Mouse (Mus musculus) liver (tissue): ENCODE measurements around the gene Fam186a.
"Not testable (repeated sequence)": the region's sequence is repeated elsewhere in the genome, so short reads cannot be mapped to it uniquely, and the experiment has no call there.

Experiments used
- DNase-seq: peaks from one replicate; pipeline ENCODE4 v3.0.0-alpha.2; 2020; ENCODE audit warnings: mixed read lengths

Gene Fam186a

DNA sequence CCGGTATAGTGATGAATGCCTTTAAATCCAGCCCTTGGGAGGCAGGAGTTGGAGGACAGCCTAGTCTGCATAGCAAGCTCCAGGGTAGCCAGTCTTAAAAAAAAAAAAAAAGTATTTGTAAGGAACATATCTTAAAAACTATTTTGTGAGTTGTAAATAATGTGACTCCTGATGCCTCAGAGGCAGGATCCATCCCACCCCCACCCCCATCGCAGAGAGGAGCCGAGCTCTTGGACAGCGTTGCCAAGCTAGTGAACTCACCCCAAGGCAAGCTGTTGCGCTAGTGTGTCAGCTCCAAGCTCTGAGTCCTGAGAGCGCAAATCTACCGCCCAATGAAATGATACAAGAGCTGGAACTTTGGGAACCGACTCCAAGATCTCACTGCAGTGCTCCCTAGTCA is 35.6 kb downstream of the Fam186a start:
- no peak for DNase-seq

DNA sequence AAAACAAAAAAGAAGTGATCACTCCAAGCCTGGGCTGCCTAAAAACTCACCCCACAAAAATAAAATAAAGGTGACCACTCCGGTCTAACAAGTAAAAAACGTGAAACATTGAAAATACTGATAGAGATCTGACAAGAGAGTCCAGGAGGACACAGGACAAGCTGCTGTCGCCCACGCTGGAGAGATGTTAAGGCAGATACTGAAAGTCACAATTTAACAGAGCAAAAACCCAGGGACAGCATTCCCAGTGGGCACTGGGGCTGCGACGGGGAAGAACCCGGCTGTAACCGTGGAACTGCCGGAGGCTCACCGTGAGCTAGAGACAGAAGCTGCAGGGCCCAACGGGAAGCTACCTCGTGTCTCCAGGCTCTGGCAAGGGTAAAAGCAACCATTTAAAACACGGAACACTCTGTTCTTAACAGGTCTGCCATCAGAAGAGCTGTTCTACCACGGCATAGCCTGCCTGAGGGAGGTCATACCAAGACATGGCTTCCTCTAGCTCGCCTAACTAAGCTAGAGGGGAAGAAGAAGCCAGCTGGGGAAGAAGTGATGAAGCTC is 47.2 kb downstream of the Fam186a start:
- DNase-seq: no peak

DNA sequence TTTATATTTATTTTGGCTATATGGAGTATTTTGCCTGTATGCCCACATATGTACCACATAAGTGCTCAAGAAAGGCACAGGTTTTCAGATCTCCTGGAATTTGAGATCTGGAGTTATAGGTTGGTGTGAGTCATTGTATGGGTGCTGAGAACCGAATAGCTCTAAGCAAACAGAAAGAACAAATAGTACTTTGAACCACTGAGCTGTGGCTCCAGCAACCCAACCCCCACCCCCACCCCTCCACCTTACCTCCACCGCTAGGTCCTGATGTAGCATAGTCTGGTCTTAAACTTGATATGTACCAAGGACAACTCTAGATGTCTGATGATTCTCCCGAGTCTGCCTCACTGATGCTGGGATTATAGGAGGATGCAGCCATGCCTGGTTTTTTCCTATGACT is 49.6 kb downstream of the Fam186a start:
- DNase-seq: peak; percentile 36

DNA sequence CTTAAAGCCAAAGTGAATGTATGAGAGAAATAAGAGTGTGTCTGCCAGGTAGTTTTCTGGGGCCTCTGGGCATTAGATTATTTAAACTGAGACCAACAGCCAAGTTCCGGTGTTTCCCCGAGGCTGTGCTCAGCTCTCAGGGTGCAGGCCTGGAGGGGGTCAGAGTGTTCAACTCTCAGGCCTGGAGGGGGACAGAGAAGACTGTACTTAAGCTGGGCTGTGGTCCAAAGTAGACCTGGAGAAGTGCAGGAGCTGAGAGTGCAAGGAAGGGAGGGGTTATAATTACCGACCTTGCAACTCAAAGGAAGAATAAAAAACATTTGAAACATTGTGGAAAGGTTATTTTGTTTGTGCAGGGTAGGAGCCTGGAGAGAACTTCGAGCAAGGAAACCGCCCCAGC is 52.2 kb downstream of the Fam186a start:
- DNase-seq: no peak

DNA sequence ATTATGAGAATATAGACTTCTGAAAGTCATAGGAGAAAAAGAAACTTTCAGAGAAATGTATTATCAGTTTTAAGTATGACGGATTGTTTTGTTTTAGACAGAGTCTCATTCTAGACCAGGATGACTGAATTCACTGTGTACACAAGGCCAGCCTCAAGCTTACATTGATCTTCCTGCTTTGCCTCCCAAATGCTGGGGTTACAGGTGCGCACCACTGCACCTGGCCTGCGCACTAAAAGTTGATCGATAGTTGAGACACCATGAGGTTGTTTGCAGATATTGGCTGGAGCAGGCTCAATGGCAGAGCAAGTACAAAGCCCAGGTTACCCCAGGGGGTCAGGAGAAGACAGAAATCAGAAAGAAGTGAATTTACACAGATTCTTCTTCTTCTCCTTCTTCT is 55.1 kb downstream of the Fam186a start:
- no peak for DNase-seq

DNA sequence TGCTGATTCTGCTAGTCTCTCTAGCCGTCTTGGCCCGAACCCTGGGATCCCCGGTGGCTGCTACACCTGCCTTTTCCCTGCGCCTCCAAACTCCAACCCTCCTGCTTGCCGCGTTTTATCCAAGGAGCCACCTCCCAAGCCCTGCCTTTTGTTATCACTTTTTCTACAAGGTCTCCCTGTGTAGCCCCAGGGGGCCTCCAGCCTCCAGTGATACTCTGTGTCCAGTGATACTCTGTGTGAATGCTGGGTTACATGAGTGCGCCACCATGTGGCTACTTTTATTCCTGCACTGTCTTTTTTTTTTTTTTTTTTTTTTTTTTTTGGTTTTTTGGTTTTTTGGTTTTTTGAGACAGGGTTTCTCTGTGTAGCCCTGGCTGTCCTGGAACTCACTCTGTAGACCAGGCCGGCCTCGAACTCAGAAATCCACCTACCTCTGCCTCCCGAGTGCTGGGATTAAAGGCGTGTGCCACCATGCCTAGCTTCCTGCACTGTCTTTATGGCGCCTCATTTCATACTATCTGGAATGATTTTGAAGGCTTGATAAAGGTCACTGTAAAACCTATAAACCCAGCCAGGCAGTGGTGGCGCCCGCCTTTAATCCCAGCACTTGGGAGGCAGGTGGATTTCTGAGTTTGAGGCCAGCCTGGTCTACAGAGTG is 57.4 kb downstream of the Fam186a start:
- not testable (repeated sequence) for DNase-seq

DNA sequence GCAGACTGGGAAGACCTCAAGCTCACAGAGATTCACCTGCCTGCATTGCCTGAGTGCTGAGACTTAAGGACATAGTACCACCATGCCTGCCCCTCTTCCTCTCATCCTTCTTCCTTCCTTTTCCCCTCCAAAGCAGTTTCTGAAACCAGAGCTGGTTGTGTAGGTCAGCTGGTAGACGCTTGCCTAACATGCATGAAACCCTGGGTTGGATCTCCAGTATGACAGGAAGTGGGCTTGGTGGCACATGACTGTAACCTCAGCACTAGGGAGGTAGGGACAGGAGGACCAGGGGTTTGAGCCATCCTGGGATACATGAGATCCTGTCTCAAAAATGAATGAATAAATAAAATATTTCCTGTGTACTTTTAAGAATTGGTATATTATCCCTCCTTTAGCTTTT is 59.3 kb downstream of the Fam186a start:
- no peak for DNase-seq

- DNase-seq: no peak
These were observed 59.8 kb downstream of the Fam186a start for GRCm38 (mm10) chr15:99907041-99907440.

DNA sequence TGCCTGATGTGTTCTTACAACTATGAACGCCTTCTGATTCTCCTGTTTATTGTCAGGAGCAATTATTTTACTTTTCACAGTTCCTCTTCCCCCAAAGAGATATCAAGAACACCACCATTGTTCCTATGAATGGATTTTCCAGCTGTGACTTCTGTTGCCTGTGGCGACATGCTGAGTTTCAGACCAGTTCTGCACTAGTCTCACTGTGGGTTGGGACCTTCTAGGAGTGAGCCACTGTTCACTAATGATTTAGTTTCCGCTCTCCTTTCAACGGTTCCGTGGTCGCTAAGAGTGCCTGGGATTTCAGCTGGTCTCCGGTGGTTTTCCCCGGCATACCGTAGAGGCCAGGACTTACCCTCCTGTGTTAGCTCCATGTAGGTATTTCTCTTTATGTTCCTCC is 62.0 kb downstream of the Fam186a start:
- DNase-seq: no peak

DNA sequence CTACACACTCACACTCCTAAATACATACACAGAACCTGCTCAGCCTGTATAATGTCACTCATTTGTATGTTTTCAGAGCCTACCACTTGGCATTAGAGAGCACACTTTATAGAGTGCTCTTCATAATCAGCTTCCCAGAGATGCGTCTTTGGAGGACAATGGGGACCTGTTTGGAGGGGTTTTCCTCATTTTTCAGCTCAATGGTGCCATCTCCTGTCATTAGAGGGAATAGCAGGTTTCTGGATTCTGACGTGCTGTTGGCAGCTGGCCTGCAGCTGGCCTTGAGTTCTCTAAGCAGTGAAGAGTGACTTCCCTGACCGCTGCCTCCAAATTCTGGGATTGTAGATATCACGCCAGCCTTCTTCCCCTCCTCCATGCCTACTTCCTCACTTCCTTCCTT is 62.5 kb downstream of the Fam186a start:
- DNase-seq: peak; percentile 44

DNA sequence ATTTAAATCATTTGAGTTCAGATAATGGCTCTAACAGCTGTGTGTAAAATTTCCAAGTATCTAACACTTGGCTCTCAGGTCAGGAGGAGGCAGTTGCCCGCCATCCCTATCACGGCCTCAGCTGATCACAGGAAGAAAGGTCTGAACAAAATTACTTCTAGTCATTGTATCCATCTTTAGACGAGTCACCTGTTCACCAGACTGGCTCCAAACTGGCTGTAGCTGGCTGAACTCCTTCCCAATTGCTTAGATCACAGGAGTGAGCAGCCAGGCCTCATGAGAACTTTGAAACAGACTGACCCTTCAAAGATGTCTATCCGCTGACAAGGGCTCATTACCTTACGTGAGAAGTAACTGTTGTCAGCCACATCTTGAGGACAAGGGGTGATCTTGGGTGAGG is 63.6 kb downstream of the Fam186a start:
- DNase-seq: no peak

- DNase-seq: no peak
These were observed 64.1 kb downstream of the Fam186a start for GRCm38 (mm10) chr15:99902786-99903185.

DNA sequence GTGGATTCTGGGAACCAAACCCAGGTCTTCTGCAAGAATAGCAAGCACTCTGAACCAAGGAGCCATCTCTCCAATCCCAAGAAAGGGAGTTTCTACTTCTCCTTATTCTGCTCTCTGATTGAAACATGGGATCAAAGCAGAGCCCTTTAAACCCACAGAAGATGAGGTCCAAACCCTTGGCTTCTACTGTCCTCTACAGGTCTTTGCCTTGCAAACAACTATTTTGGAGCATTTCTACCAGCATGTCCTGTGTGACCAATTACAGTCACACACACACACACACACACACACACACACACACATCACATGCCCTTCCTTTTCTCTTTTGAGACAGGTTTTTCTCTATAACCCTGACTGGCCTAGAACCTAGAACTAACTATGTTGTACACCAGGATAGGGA is 70.2 kb downstream of the Fam186a start:
- no peak for DNase-seq

DNA sequence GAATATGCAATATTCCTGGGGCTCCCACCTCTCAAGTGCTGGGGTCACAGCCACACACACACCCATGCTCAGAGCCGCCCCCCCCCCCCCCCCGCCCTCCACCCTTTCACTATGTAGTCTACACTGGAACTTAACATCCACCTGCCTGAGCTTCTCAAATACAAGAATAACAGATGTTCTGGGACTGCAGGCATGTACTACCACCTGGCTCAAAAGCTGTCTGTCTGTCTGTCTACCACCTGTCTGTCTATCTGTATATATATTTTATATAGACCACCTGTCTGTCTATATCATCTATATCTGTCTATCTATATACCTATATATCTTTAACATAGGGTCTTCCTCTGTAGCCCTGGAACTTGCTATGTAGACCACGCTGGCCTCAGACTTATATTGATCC is 75.5 kb downstream of the Fam186a start:
- DNase-seq: no peak

DNA sequence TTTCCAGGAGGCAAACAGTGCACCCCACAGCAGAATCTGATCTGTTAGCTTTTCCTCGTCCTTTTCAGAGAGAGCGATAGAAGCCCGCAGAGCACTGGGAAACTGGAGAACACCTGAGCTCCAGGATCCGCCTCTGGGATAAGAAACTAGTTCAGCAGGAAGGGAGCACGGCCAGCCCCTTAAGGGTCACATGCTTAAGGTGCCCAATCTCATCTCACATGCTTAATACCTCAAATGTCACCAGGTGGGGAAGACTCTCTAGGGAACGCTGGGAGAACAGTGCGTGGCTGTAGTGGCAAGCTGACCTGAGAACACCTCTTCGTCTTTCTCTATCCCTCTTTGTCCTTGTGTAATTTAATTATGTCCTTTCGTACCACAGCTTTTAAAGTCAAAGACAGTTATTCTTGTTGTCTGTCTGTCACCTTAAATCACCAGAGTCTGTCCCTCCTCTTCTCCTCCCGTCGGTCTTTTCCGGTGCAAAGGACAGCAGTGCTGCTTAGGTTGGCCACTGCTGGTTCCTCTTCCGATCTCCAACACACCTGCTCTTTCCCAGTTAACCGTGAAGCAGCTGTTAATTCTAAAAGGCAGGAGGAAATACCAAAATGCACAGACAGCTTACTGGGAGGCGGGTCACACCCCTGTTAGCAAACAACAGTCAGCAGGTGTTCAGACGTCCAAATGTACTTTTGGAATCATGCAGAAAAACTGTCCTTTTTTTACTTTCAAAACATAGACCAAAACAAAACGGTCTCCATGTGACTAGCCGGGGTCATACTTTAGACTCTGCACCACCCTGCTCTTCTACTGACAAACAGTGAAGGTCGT is 76.2 kb downstream of the Fam186a start:
- no peak for DNase-seq

GRCm38 (mm10) chr15:99889275-99889874 is 77.5 kb downstream of the Fam186a start:
- no peak for DNase-seq

DNA sequence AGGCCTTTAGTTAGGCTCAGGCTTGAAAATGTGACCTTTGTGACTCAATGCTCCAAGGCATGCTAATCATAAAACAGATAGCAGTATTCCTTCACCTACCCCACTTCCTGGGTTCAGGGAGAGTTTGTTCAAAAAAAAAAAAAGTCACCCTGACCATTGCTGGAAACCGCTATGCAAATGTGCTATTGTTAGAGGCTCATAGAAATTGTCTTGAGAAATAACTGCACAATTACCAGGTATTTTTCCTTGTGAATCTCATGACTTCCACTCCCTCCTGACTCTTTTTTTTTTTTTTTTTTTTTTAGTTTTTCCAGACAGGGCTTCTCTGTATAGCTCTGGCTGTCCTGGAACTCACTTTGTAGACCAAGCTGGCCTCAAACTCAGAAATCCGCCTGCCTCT is 79.7 kb downstream of the Fam186a start:
- DNase-seq: not testable (repeated sequence)

- no peak for DNase-seq
These were observed 82.8 kb downstream of the Fam186a start for GRCm38 (mm10) chr15:99884038-99884437.

GRCm38 (mm10) chr15:99878541-99878940 is 88.3 kb downstream of the Fam186a start:
- no peak for DNase-seq

DNA sequence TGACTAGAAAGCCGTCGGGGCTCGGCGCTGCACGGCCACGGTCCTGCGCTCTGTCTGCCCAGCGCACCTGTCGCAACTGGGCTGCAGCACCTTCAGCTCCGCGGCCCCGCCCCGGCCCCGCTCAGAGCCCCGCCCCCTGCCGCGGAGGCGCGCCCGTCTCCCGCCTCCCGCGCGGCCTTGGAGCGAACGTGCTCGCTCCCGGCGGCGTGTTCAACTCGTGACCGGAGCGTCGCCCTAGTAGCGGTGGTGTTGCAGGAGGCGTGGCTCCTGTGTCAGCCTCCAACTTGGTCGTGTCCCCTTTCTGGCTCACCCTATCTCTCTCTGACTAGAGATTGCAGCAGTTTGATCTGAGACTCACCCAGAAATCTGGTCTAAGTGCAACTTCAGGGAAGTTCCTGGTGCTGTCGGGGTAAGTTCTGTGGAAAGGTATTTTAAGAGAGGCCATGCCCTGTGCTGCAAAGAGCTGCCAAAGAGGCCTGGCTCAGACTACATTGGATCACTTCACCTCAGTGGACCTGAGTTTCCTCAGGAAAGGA is 91.5 kb downstream of the Fam186a start, which contains the start of gene Lima1:
Gene Lima1, minus strand, starts transcription at position 123 of the 536 bp plus-strand sequence.
- DNase-seq: peak; percentile 83

- DNase-seq: no peak
These were observed 92.1 kb downstream of the Fam186a start for GRCm38 (mm10) chr15:99874612-99875333.

DNA sequence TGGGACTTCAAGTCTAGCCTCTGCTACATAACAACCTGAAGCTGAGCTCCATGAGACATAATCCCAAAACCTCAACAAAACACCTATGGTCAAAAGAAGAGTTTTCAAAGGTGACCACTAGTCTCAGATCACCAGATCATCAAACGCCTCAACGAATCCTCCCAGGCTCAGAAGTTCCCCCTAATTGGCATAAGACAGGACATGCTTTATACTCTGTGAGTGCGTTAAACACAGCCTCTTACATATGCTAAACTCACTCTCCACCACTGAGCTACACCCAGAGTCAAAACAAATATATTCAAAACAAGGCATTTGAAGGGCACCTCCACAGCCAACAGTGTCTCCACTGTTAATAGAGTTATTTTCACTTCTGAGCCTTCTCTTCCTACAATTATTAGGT is 94.3 kb downstream of the Fam186a start:
- no peak for DNase-seq
